Mouse (Mus musculus): ENCODE data around the gene C130050O18Rik.

C130050O18Rik gene

GRCm38 (mm10) chr5:139404801-139405401, at the start of gene C130050O18Rik:
Gene C130050O18Rik (plus strand): TSS chr5:139405280.
- DNase-seq (ENCODE audit: low read depth) = no peak

- peak; percentile 72 for DNase-seq (ENCODE audit: low read depth)
Observed at GRCm38 (mm10) chr5:139358653-139359052, 46.4 kb upstream of the C130050O18Rik start.

GRCm38 (mm10) chr5:139359244-139359643, 45.8 kb upstream of the C130050O18Rik start:
- no peak for DNase-seq (ENCODE audit: low read depth)

- no peak for DNase-seq (ENCODE audit: low read depth)
Observed at GRCm38 (mm10) chr5:139363858-139364257, 41.2 kb upstream of the C130050O18Rik start.

- peak; percentile 93 for DNase-seq (ENCODE audit: low read depth)
Observed at GRCm38 (mm10) chr5:139364260-139364910, 40.7 kb upstream of the C130050O18Rik start.

GRCm38 (mm10) chr5:139364911-139365571, 40.0 kb upstream of the C130050O18Rik start:
- peak; percentile 79 for DNase-seq (ENCODE audit: low read depth)

GRCm38 (mm10) chr5:139365827-139366226, 39.3 kb upstream of the C130050O18Rik start:
- no peak for DNase-seq (ENCODE audit: low read depth)

- peak; percentile 32 for DNase-seq (ENCODE audit: low read depth)
Observed at GRCm38 (mm10) chr5:139366484-139366883, 38.6 kb upstream of the C130050O18Rik start.

- DNase-seq (ENCODE audit: low read depth) = no peak
Observed at GRCm38 (mm10) chr5:139367884-139368458, 37.1 kb upstream of the C130050O18Rik start.

- DNase-seq (ENCODE audit: low read depth) = no peak
Observed at GRCm38 (mm10) chr5:139368638-139369320, 36.3 kb upstream of the C130050O18Rik start.

- DNase-seq (ENCODE audit: low read depth) = no peak
Observed at GRCm38 (mm10) chr5:139370336-139370735, 34.7 kb upstream of the C130050O18Rik start.

GRCm38 (mm10) chr5:139371118-139371517, 34.0 kb upstream of the C130050O18Rik start:
- no peak for DNase-seq (ENCODE audit: low read depth)

- peak; percentile 98 for DNase-seq (ENCODE audit: low read depth)
Observed at GRCm38 (mm10) chr5:139371631-139372401, 33.3 kb upstream of the C130050O18Rik start.

- no peak for DNase-seq (ENCODE audit: low read depth)
Observed at GRCm38 (mm10) chr5:139373126-139373525, 32.0 kb upstream of the C130050O18Rik start.

GRCm38 (mm10) chr5:139373889-139374444, 31.1 kb upstream of the C130050O18Rik start:
- no peak for DNase-seq (ENCODE audit: low read depth)

- DNase-seq (ENCODE audit: low read depth) = peak; percentile 43
Observed at GRCm38 (mm10) chr5:139374841-139375240, 30.2 kb upstream of the C130050O18Rik start.

- peak; percentile 57 for DNase-seq (ENCODE audit: low read depth)
Observed at GRCm38 (mm10) chr5:139377468-139378270, 27.4 kb upstream of the C130050O18Rik start, which contains the start of gene Gpr146. Gene Gpr146 (plus strand): TSS chr5:139377697.

GRCm38 (mm10) chr5:139378271-139378556, 26.9 kb upstream of the C130050O18Rik start:
- no peak for DNase-seq (ENCODE audit: low read depth)

- DNase-seq (ENCODE audit: low read depth) = peak; percentile 76
Observed at GRCm38 (mm10) chr5:139378986-139379629, 26.0 kb upstream of the C130050O18Rik start.

Measured in NIH3T3 (cell line).